Mouse (Mus musculus): ENCODE measurements at regions not wholly inside any gene's neighbourhood (a gene's known extent, or its start where the extent isn't known, plus 50 kb on each side); places are given as distances from the start of the nearest gene placed in this dataset.

DNA sequence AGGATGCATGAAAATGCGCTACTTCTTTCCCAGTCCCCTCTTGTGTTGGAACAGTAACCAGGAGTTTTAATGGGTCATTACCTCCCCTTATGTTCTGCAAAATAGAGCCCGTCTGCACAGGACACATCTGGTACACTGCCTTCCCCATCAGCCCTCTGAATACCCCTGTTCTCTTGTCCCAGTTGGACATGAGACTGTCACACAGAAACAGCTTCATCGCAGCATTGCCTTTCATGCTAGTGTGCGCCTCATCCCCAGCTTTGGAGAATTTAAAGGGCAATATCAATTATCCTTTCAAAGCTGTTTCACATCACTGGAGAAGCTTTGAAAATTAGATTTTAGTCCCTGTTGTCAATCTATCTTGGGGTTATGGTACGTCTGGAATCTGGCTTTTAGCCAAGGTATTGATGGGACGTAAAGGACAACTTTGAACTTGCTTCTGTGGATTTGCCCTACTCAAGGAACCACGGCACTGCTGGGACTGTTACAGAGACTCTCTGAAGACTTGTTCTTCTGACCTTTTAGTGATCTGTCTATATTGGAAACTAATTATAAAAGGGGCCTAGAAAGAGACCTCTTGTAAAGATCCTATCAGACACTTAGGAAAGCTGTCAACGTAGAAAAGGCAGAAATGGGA lies 341.2 kb upstream of the Tusc1 start:
- no peaks in the 10 kb centered on the region for H3K79me2 ChIP-seq (ENCODE audit: control insufficient read depth, insufficient read depth, low read length, poor library complexity)
- no peaks in the 10 kb centered on the region for H3K9me3 ChIP-seq (replicated peaks; ENCODE audit: insufficient read depth, low read length)
- TF ChIP-seq CHD1 (IDR thresholded peaks at IDR 0.05; ENCODE audit: low read depth, low read length) (no peak), ELF1 (IDR thresholded peaks at IDR 0.05; ENCODE audit: low read depth, low read length) (no peak), RAD21 (IDR thresholded peaks at IDR 0.05; ENCODE audit: low read depth, low read length) (no peak), ZC3H11A (IDR thresholded peaks at IDR 0.05; ENCODE audit: low read depth, low read length) (no peak), POLR2AphosphoS5 (IDR thresholded peaks at IDR 0.05; ENCODE audit: borderline replicate concordance, low read depth, low read length) (no peak), USF2 (IDR thresholded peaks at IDR 0.05; ENCODE audit: borderline replicate concordance in 1 of 2, insufficient read depth in 1 of 2, low read depth in 1 of 2, low read length in 2 of 2) (no peak), E2F4 (IDR thresholded peaks at IDR 0.05; ENCODE audit: borderline replicate concordance, low read depth, low read length) (no peak), MXI1 (IDR thresholded peaks at IDR 0.05; ENCODE audit: low read depth, low read length) (no peak), MAX (IDR thresholded peaks at IDR 0.05; ENCODE audit: low read length) (no peak), MAFK (IDR thresholded peaks at IDR 0.05; ENCODE audit: borderline replicate concordance, low read depth, low read length) (no peak), MYC (IDR thresholded peaks at IDR 0.05; ENCODE audit: low read depth, low read length) (no peak), TCF12 (IDR thresholded peaks at IDR 0.05; ENCODE audit: low read depth, low read length) (no peak)
- no peak overlapping the region for H3K9ac ChIP-seq (ENCODE audit: control insufficient read depth, low read depth, low read length, poor library complexity, severe bottlenecking)
- no peak overlapping the region for H3K27ac ChIP-seq (ENCODE audit: control insufficient read depth, low read depth, low read length)
- no peak overlapping the region for H3K4me3 ChIP-seq (ENCODE audit: control insufficient read depth in 1 of 2, insufficient read depth in 1 of 2, low read depth in 2 of 2, low read length in 2 of 2)
- H3K36me3 ChIP-seq (ENCODE audit: control insufficient read depth in 1 of 2, insufficient read depth in 2 of 2, low read length in 2 of 2): no peaks in the 10 kb centered on the region
- H3K4me1 ChIP-seq (ENCODE audit: control insufficient read depth in 1 of 2, insufficient read depth in 2 of 2, low read length in 2 of 2): no peaks in the 10 kb centered on the region
- no peaks in the 10 kb centered on the region for H3K27me3 ChIP-seq (ENCODE audit: control insufficient read depth in 1 of 2, insufficient read depth in 2 of 2, low read length in 2 of 2)
- no peak for DNase-seq (ENCODE audit: low read depth, low spot score)

- TF ChIP-seq BHLHE40 (IDR thresholded peaks at IDR 0.05; ENCODE audit: borderline replicate concordance, low read depth, low read length): no peak
- TF ChIP-seq POLR2AphosphoS2 (IDR thresholded peaks at IDR 0.05; ENCODE audit: low read length): no peak
- TF ChIP-seq USF1 (IDR thresholded peaks at IDR 0.05; ENCODE audit: low read depth, low read length): no peak
- no peak for TF ChIP-seq MAFK (IDR thresholded peaks at IDR 0.05; ENCODE audit: borderline replicate concordance, low read depth, low read length)
- TF ChIP-seq NRF1 (IDR thresholded peaks at IDR 0.05; ENCODE audit: insufficient read depth, low read depth, low read length, poor library complexity, severe bottlenecking): no peak
- TF ChIP-seq RAD21 (IDR thresholded peaks at IDR 0.05; ENCODE audit: low read depth, low read length): no peak
- TF ChIP-seq POLR2AphosphoS5 (IDR thresholded peaks at IDR 0.05; ENCODE audit: borderline replicate concordance, low read depth, low read length): no peak
- no peak for TF ChIP-seq MXI1 (IDR thresholded peaks at IDR 0.05; ENCODE audit: low read depth, low read length)
- TF ChIP-seq TCF12 (IDR thresholded peaks at IDR 0.05; ENCODE audit: low read depth, low read length): no peak
- TF ChIP-seq MYB (IDR thresholded peaks at IDR 0.05; ENCODE audit: low read depth, low read length): no peak
- no peak for TF ChIP-seq ZNF384 (IDR thresholded peaks at IDR 0.05; ENCODE audit: low read depth, low read length)
- TF ChIP-seq USF2 (IDR thresholded peaks at IDR 0.05; ENCODE audit: borderline replicate concordance in 1 of 2, insufficient read depth in 1 of 2, low read depth in 1 of 2, low read length in 2 of 2): no peak
- TF ChIP-seq HCFC1 (IDR thresholded peaks at IDR 0.05; ENCODE audit: low read depth, low read length): no peak
- no peak for TF ChIP-seq SIN3A (IDR thresholded peaks at IDR 0.05; ENCODE audit: low read length)
- TF ChIP-seq MAX (IDR thresholded peaks at IDR 0.05; ENCODE audit: low read length): no peak
- TF ChIP-seq SMC3 (IDR thresholded peaks at IDR 0.05; ENCODE audit: low read depth, low read length): no peak
- TF ChIP-seq MEF2A (IDR thresholded peaks at IDR 0.05; ENCODE audit: extremely low read depth, insufficient replicate concordance, low read depth, low read length, poor library complexity, severe bottlenecking): no peak
- no peak for TF ChIP-seq EP300 (IDR thresholded peaks at IDR 0.05; ENCODE audit: low read depth in 1 of 2, low read length in 2 of 2)
- TF ChIP-seq JUND (IDR thresholded peaks at IDR 0.05; ENCODE audit: low read depth, low read length): no peak
- H3K9me3 ChIP-seq (replicated peaks; ENCODE audit: insufficient read depth, low read length): no peaks in the 10 kb centered on the region
- no peaks in the 10 kb centered on the region for H3K4me1 ChIP-seq (ENCODE audit: control insufficient read depth in 1 of 2, insufficient read depth in 2 of 2, low read length in 2 of 2)
- no peaks in the 10 kb centered on the region for H3K27me3 ChIP-seq (ENCODE audit: control insufficient read depth in 1 of 2, insufficient read depth in 2 of 2, low read length in 2 of 2)
- H3K79me2 ChIP-seq (ENCODE audit: control insufficient read depth, insufficient read depth, low read length, poor library complexity): no peaks in the 10 kb centered on the region
- no peaks in the 10 kb centered on the region for H3K36me3 ChIP-seq (ENCODE audit: control insufficient read depth in 1 of 2, insufficient read depth in 2 of 2, low read length in 2 of 2)
- no peak overlapping the region for H3K4me3 ChIP-seq (ENCODE audit: control insufficient read depth in 1 of 2, insufficient read depth in 1 of 2, low read depth in 2 of 2, low read length in 2 of 2)
- H3K27ac ChIP-seq (ENCODE audit: control insufficient read depth, low read depth, low read length): no peak overlapping the region
- no peak overlapping the region for H3K9ac ChIP-seq (ENCODE audit: control insufficient read depth, low read depth, low read length, poor library complexity, severe bottlenecking)
- DNase-seq (ENCODE audit: low read depth, low spot score): no peak
Measured at GRCm38 (mm10) chr4:93675739-93676402, 340.6 kb upstream of the Tusc1 start.
